Mouse (Mus musculus): Measurements from ENCODE around the gene Gm8453. TPM values are rescaled to one million over a fixed set of nuclear protein-coding genes. Genes with fewer than 3 reads are reported as not detected.
"Not testable (repeated sequence)": the region's sequence is repeated elsewhere in the genome, so short reads cannot be mapped to it uniquely, and the experiment has no call there.

Gm8453 gene
- total RNA-seq (2021) = not detected
- long read RNA-seq, experiment 1 = 0 reads
- long read RNA-seq, experiment 2 = 0 reads

DNA sequence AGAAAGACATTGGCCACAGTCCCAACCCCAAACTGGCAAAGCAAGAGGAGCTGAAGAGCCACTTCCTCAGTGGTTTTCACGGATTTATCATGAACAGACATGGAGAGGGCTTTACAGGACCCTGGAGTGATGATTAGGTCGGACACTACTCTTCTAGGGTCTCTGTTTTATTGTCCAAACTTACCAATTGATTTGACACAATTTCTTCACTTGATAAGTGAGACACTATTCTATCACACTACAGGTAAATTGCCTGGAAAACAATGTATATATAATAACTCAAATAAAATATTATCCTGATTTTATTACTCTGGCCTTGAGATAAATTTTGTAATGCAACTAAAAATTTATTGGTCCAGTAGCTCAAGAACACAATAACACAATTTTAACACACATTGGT is at the start of gene Gm8453:
Gene Gm8453 (minus strand): TSS at position 101 of the 400 bp plus-strand sequence.
- not testable (repeated sequence) for DNase-seq

- not testable (repeated sequence) for DNase-seq
Observed at GRCm38 (mm10) chr7:22201164-22201563, 28.1 kb downstream of the Gm8453 start, which contains the start of gene Gm8653. Gene Gm8653 (minus strand): TSS chr7:22201264.

DNA sequence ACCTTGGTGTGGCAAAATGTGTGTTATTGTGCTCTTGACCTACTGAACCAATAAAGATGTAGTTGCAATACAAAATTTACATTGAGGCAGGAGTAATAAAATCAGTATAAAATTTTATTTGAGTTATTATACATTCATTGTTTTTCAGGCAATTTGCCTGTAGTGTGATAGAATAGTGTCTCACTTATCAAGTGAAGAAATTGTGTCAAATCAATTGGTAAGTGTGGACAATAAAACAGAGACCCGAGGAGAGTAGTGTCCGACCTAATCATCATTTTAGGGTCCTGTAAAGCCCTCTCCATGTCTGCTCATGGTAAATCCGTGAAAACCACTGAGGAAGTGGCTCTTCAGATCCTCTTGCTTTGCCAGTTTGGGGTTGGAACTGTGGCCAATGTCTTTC is 40.2 kb downstream of the Gm8453 start, which contains the start of gene Vmn1r143:
Gene Vmn1r143 (plus strand): TSS at position 301 of the 400 bp plus-strand sequence.
- DNase-seq = not testable (repeated sequence)

Other genes starting within 250 kb of the Gm8453 start
- not detected for gene Vmn1r137, start 234.9 kb downstream of the Gm8453 start, total RNA-seq (2021)
- gene Vmn1r138, start 200.6 kb downstream of the Gm8453 start, total RNA-seq (2021) = not detected
- gene Gm6176, start 173.2 kb downstream of the Gm8453 start, total RNA-seq (2021) = not detected
- not detected for gene Vmn1r139, start 160.4 kb downstream of the Gm8453 start, total RNA-seq (2021)
- not detected for gene Gm16451, start 111.2 kb downstream of the Gm8453 start, total RNA-seq (2021)
- gene Gm10666, start 94.7 kb downstream of the Gm8453 start, total RNA-seq (2021) = not detected
- gene Vmn1r142, start 65.4 kb downstream of the Gm8453 start, total RNA-seq (2021) = not detected
- not detected for gene Vmn1r143, start 40.1 kb downstream of the Gm8453 start, total RNA-seq (2021)
- not detected for gene Gm8653, start 28.2 kb downstream of the Gm8453 start, total RNA-seq (2021)
- gene Gm4187, start 100.2 kb upstream of the Gm8453 start, total RNA-seq (2021) = not detected
- not detected for gene Gm8660, start 141.6 kb upstream of the Gm8453 start, total RNA-seq (2021)
- gene Vmn1r148, start 184.1 kb upstream of the Gm8453 start, total RNA-seq (2021) = not detected
- gene Vmn1r149, start 208.7 kb upstream of the Gm8453 start, total RNA-seq (2021) = not detected
- not detected for gene Gm10665, start 234.6 kb upstream of the Gm8453 start, total RNA-seq (2021)